Mouse (Mus musculus) neural tube, embryonic 10.5 days (tissue): Measurements from ENCODE around the gene Gm4559.
"Not testable (repeated sequence)": the region's sequence is repeated elsewhere in the genome, so short reads cannot be mapped to it uniquely, and the experiment has no call there.

Experiments used
- DNase-seq: peaks from one replicate; pipeline ENCODE4 v3.0.0-alpha.2; 2017; ENCODE audit warnings: low spot score; ENCODE audit errors: extremely low spot score

Gm4559 gene

DNA sequence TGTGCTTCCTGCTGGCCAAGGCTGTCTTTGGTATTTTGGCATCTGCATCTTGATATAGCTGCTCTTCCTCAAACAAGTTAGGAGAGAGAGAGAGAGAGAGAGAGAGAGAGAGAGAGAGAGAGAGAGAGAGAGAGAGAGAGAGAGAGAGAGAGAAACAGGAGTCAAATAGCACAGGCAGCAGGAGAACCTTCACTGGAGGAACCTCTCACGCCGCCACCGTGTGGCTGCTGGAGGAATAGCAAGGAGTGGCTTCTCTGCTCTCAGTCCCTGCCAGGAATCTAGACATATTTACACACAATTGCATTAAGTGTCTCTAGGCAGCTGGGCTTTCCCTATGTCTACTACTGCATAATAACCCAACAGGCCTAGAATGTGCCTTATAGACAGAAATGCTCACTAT, 4.0 kb upstream of the Gm4559 start:
- DNase-seq: peak; percentile 57

- DNase-seq: not testable (repeated sequence)
Observed at GRCm38 (mm10) chr7:142258254-142258653, 15.9 kb downstream of the Gm4559 start, which contains the start of gene Gm2431. Gm2431 (minus strand) TSS chr7:142258354.

DNA sequence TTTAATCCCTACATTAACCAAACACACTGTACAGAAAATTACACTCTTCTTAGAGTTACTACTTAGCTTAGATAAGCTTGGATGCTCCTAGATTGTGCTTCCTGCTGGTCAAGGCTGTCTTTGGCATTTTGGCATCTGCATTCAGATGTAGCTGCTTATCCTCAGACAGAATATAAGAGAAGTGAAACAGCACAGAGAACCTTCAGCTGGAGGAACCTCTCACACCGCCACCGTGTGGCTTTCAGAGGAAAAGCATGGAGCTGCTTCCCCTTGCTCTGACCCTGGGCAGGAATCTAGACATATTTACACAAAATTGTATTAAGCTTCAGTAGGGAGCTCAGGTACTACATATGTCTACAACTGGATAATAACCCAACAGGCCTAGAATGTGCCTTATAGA, 18.6 kb downstream of the Gm4559 start:
- peak; percentile 18 for DNase-seq

GRCm38 (mm10) chr7:142249824-142250223, 24.3 kb downstream of the Gm4559 start:
- DNase-seq: peak; percentile 21

- no peak for DNase-seq
Observed at GRCm38 (mm10) chr7:142240978-142241377, 33.2 kb downstream of the Gm4559 start, which contains the start of gene Gm40460. Gm40460 (minus strand) TSS chr7:142241078.

- no peak for DNase-seq
Observed at GRCm38 (mm10) chr7:142231540-142231939, 42.6 kb downstream of the Gm4559 start.

DNA sequence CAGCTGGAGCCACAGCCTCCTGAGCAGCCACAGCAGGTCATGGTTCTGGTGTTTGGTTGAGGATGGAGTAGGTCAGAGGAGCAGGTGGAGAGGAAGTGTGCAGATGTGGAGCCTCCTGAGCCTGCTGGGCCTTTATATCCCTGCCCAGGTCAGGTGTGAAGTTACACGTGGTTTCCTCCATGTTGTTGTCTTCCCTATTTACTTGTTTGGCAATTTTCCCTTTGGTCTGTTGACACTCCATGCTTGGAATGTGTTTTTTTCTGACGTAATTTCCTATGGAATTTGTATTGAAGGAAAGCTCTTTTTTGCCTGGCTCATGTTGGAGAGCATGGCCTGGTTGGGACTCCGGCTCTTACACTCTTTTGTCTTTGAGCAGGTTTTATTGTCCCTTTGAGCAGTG, 44.3 kb downstream of the Gm4559 start, which contains the start of gene Krtap5-5:
Gene Krtap5-5 (minus strand): TSS at position 101 of the 400 bp plus-strand sequence.
- not testable (repeated sequence) for DNase-seq

- DNase-seq: no peak
Observed at GRCm38 (mm10) chr7:142224518-142224917, 49.6 kb downstream of the Gm4559 start.
